Mouse (Mus musculus): ENCODE measurements around the gene Rabgap1l. TPM values are rescaled to one million over a fixed set of nuclear protein-coding genes. Genes with fewer than 3 reads are reported as not detected.

Rabgap1l gene
- polyA plus RNA-seq, 1 experiment: 56.5 TPM

DNA sequence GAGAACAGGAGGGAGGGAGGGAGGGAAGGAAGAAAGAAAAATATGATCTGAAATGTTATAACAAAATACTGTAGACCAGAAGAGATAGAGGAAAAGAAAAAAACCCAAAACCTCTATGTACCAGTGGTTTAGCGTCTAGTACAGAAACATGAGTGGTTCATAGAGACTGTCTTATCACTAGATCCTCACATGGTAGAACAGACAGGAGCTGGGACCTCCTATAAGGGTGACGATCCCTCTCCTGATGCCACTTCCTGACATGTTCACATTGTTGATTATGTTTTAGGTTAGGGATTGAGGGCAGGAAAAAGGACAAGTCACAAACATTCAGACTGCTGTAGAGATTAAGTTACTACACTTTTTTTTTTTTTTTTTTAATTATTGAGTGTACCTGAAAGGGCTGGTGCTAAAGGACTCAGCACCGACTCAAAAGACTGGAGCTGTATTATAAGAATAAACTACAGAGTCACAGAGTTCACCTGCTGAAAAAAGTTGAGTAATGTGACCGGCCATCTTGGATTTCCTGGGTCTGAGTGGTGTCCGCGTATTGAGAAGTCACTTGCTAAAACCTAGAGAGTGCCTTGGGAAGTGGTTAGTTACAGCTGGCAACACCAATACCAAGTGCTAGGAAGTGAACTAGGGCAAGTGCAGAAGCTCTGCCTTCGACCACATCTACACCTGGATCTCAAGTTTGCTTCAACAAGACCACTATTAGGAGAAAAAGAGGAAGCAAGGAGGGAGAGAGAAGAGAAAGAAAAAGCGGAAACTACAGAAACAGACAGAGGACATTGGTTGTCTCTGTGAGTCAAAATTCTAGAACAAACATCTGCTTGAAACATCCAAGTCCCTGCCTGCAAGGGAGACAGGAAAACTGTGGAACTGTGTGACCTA is 37.8 kb upstream of the Rabgap1l start:
- H3K4me1 ChIP-seq (replicated peaks; ENCODE audit: control insufficient read depth, insufficient read depth, low read length): no peaks in the 10 kb centered on the region
- 28% methylated on average over 8 of the region's 8 CpGs for WGBS
- no peaks in the 10 kb centered on the region for H3K27me3 ChIP-seq (ENCODE audit: control insufficient read depth, insufficient read depth, low read length)
- H3K27ac ChIP-seq (ENCODE audit: control insufficient read depth, insufficient read depth, low read length): no peak overlapping the region
- H3K4me3 ChIP-seq (ENCODE audit: control insufficient read depth, insufficient read depth, low read length): no peak overlapping the region
- DNase-seq: no peak
- H3K36me3 ChIP-seq (ENCODE audit: control insufficient read depth, insufficient read depth, low read length): no peaks in the 10 kb centered on the region
- TF ChIP-seq CTCF (IDR thresholded peaks at IDR 0.05; ENCODE audit: borderline replicate concordance, control insufficient read depth, extremely low read depth, insufficient read depth, low read length, poor library complexity): no peak
- no peak for TF ChIP-seq POLR2A (IDR thresholded peaks at IDR 0.05; ENCODE audit: control insufficient read depth, extremely low read depth, insufficient read depth, low read length, poor library complexity)

DNA sequence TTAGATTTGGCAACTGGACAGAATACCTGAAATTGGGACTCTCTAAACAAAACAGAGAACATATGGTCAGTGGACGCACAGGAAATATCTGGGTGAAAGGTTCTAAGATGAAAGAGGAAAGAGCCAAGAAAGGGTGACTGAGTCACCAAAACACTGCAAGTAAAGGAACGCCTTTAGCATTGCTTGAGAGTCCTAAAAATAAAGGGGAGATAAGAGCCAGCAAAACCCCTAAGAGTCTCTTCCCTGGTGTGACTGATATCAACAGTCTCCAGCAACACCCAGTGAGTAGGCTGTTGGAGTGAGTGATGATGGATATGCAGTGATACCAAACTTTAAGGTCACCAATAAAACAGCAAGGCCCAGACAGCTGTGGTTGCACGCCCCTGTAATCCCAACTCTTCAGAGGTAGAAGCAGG is 32.4 kb upstream of the Rabgap1l start:
- TF ChIP-seq POLR2A (IDR thresholded peaks at IDR 0.05; ENCODE audit: control insufficient read depth, extremely low read depth, insufficient read depth, low read length, poor library complexity): no peak
- no peak for TF ChIP-seq CTCF (IDR thresholded peaks at IDR 0.05; ENCODE audit: borderline replicate concordance, control insufficient read depth, extremely low read depth, insufficient read depth, low read length, poor library complexity)
- Histone ChIP-seq H3K36me3 (ENCODE audit: control insufficient read depth, insufficient read depth, low read length) (no peaks in the 10 kb centered on the region), H3K4me1 (replicated peaks; ENCODE audit: control insufficient read depth, insufficient read depth, low read length) (no peaks in the 10 kb centered on the region), H3K27ac (ENCODE audit: control insufficient read depth, insufficient read depth, low read length) (no peak overlapping the region), H3K27me3 (ENCODE audit: control insufficient read depth, insufficient read depth, low read length) (no peaks in the 10 kb centered on the region), H3K4me3 (ENCODE audit: control insufficient read depth, insufficient read depth, low read length) (no peak overlapping the region)
- DNase-seq: no peak
- 94% methylated on average over 3 of the region's 3 CpGs for WGBS

DNA sequence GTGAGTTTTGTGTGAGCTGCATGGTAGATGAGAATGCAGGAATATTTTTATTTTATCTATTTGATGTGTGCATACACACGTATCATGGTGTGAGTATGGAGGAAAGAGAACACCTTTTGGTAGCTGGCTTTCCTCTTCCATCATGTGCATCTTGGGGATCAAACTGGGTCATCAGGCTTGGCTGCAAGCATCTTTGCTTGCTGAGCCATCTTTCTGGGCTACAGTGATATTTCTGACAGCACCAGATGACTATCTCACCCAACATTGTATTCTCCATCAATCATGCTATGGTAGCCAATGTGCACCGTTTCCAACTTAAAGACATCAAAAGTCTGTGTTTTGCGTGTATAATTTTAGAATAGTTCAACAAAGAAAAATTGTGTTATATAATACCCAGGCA is 30.6 kb upstream of the Rabgap1l start:
- DNase-seq: no peak
- Histone ChIP-seq H3K36me3 (ENCODE audit: control insufficient read depth, insufficient read depth, low read length) (no peaks in the 10 kb centered on the region), H3K27me3 (ENCODE audit: control insufficient read depth, insufficient read depth, low read length) (no peaks in the 10 kb centered on the region), H3K4me1 (replicated peaks; ENCODE audit: control insufficient read depth, insufficient read depth, low read length) (no peaks in the 10 kb centered on the region), H3K4me3 (ENCODE audit: control insufficient read depth, insufficient read depth, low read length) (no peak overlapping the region), H3K27ac (ENCODE audit: control insufficient read depth, insufficient read depth, low read length) (no peak overlapping the region)
- 96% methylated on average over 3 of the region's 3 CpGs for WGBS
- TF ChIP-seq POLR2A (IDR thresholded peaks at IDR 0.05; ENCODE audit: control insufficient read depth, extremely low read depth, insufficient read depth, low read length, poor library complexity) (no peak), CTCF (IDR thresholded peaks at IDR 0.05; ENCODE audit: borderline replicate concordance, control insufficient read depth, extremely low read depth, insufficient read depth, low read length, poor library complexity) (no peak)

DNA sequence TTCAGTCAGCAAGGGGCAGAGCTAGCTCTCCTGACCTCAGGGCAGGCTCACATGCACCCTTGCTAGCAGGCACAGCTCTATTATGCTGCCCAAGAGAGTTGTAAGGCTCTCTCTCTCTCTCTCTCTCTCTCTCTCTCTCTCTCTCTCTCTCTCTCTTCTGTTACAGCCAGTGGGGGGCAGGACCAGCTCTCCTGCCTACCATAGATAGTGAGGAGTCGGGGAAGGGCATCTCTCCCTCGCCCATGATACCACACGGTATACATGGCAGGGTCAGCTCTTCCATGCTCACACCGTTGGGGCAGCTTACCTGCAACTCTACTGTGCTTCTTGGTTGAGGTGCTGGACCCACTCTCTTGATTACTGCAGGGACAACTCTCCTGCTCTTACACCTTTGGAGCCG is 21.2 kb upstream of the Rabgap1l start:
- 99% methylated on average over 5 of the region's 5 CpGs for WGBS

DNA sequence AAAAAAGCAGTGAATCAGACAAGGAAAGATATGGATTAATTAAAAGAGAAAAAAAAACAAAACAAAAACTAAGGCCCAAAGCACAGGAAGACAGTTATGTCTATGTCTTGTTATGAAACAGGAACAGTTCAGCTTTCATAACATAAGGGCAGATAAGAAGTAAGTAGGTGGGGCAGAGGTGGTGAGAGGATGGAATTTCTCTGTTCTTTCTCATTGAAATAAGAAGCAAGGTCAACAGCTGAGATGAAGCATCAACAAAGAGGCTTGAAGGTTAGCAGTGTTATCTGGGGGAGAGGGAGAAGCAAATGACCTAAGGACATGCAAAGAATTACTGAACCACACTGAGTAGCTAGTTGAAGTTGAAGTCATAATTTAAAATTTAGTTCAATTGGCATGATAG is 19.4 kb upstream of the Rabgap1l start:
- Histone ChIP-seq H3K27me3 (ENCODE audit: control insufficient read depth, insufficient read depth, low read length) (no peaks in the 10 kb centered on the region), H3K36me3 (ENCODE audit: control insufficient read depth, insufficient read depth, low read length) (no peaks in the 10 kb centered on the region), H3K27ac (ENCODE audit: control insufficient read depth, insufficient read depth, low read length) (no peak overlapping the region), H3K4me3 (ENCODE audit: control insufficient read depth, insufficient read depth, low read length) (no peak overlapping the region), H3K4me1 (replicated peaks; ENCODE audit: control insufficient read depth, insufficient read depth, low read length) (peaks cover 3% of the 10 kb centered on the region; the same call in 1 of the 2 replicates)
- TF ChIP-seq CTCF (IDR thresholded peaks at IDR 0.05; ENCODE audit: borderline replicate concordance, control insufficient read depth, extremely low read depth, insufficient read depth, low read length, poor library complexity): no peak
- TF ChIP-seq POLR2A (IDR thresholded peaks at IDR 0.05; ENCODE audit: control insufficient read depth, extremely low read depth, insufficient read depth, low read length, poor library complexity): no peak
- DNase-seq: no peak

More for the DNA sequence above, 21.2 kb upstream of the Rabgap1l start:
- no peaks in the 10 kb centered on the region for H3K36me3 ChIP-seq (ENCODE audit: control insufficient read depth, insufficient read depth, low read length)
- no peak overlapping the region for H3K4me3 ChIP-seq (ENCODE audit: control insufficient read depth, insufficient read depth, low read length)
- H3K4me1 ChIP-seq (replicated peaks; ENCODE audit: control insufficient read depth, insufficient read depth, low read length): peaks cover 3% of the 10 kb centered on the region; the same call in 1 of the 2 replicates
- no peaks in the 10 kb centered on the region for H3K27me3 ChIP-seq (ENCODE audit: control insufficient read depth, insufficient read depth, low read length)
- H3K27ac ChIP-seq (ENCODE audit: control insufficient read depth, insufficient read depth, low read length): no peak overlapping the region
- no peak for TF ChIP-seq CTCF (IDR thresholded peaks at IDR 0.05; ENCODE audit: borderline replicate concordance, control insufficient read depth, extremely low read depth, insufficient read depth, low read length, poor library complexity)
- TF ChIP-seq POLR2A (IDR thresholded peaks at IDR 0.05; ENCODE audit: control insufficient read depth, extremely low read depth, insufficient read depth, low read length, poor library complexity): no peak
- DNase-seq: no peak

DNA sequence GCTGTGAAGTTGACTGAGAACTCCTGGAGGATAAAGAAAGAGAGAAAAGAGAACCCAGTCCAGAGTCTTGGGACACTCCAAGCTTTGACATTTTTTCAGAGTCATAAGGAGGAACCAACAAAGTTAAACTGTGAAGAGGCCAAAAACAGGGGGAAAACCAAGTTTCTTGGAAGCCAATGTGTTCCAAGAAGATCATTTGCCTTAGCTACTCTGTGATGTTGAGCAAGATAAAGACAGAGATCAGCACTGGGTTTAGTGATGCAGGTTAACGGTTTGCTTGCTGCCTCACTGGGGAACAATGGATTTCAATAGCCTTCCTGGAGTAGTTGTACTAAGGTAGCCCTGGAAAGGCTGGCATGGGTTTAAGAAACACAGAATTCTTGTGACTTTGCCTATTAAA is 18.9 kb upstream of the Rabgap1l start:
- H3K4me3 ChIP-seq (ENCODE audit: control insufficient read depth, insufficient read depth, low read length): no peak overlapping the region
- no peak for DNase-seq
- 95% methylated on average over 1 of the region's 1 CpGs for WGBS
- H3K4me1 ChIP-seq (replicated peaks; ENCODE audit: control insufficient read depth, insufficient read depth, low read length): peaks cover 3% of the 10 kb centered on the region; the same call in 1 of the 2 replicates
- H3K27me3 ChIP-seq (ENCODE audit: control insufficient read depth, insufficient read depth, low read length): no peaks in the 10 kb centered on the region
- TF ChIP-seq CTCF (IDR thresholded peaks at IDR 0.05; ENCODE audit: borderline replicate concordance, control insufficient read depth, extremely low read depth, insufficient read depth, low read length, poor library complexity) (no peak), POLR2A (IDR thresholded peaks at IDR 0.05; ENCODE audit: control insufficient read depth, extremely low read depth, insufficient read depth, low read length, poor library complexity) (no peak)
- H3K27ac ChIP-seq (ENCODE audit: control insufficient read depth, insufficient read depth, low read length): no peak overlapping the region
- H3K36me3 ChIP-seq (ENCODE audit: control insufficient read depth, insufficient read depth, low read length): no peaks in the 10 kb centered on the region

Data from thymus, adult 2 months (tissue).